Mouse (Mus musculus): ENCODE measurements around the gene Cldn9.

DNA sequence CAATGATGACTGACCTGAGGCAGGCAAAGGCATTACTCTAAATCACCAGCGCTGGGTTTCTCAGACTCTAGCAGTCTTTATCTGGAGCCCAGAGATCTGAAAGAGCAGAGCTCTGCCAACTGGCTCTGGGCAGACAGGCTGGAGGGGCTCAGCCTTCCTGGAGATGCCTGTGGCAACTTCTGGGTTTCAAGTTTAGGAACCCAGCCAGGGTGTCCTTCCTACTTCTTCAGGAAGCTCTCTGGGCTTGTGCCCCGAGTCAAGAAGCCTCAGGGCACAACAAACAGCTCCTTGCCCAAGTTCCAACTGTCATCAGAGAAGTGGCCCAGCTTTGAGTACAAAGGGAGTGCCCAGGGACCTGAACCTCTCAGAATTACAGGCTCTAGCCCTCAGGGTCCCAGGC, 29.4 kb downstream of the Cldn9 start:
- TF ChIP-seq ZC3H11A (IDR thresholded peaks at IDR 0.05; ENCODE audit: borderline replicate concordance, low read depth, low read length) = no peak
- TF ChIP-seq HCFC1 (IDR thresholded peaks at IDR 0.05; ENCODE audit: borderline replicate concordance, insufficient read depth, low read length) = no peak
- no peak for TF ChIP-seq CHD2 (IDR thresholded peaks at IDR 0.05; ENCODE audit: low read depth, low read length)

Data from ES-E14 (cell line).